Mouse (Mus musculus) thymus, postnatal 36 days (tissue): ENCODE data around the gene Olfr786.

Experiments used
- DNase-seq, 2 experiments: peaks; one replicate each; pipeline ENCODE4 v3.0.0; 2022; ENCODE audit warnings: mixed read lengths in 2 of 2

Olfr786 gene

GRCm38 (mm10) chr10:129427006-129427405, at the start of gene Olfr786:
TSS of gene Olfr786 (plus strand) at chr10:129427306.
- no peak for DNase-seq

DNA sequence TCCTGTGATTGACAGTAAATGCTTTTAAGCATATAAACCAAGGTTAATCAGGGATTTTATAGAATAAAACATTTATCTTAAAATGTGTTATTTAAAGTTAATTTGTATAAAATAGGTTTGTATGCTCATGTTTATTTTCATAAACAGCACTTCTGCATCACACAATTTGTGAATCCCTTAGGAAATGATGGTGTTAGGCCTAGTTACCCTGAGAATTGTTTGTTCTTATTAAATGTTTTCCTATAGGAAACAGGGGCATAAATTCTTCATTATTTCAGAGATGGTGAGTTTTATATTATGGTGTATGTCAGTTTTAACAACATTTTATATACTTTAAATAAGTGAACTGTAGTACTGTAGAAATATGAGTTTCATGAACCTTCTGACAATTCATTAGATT, 43.3 kb upstream of the Olfr786 start, which contains the start of gene Olfr784:
Gene Olfr784 (plus strand): TSS at position 301 of the 400 bp plus-strand sequence.
- no peak for DNase-seq

DNA sequence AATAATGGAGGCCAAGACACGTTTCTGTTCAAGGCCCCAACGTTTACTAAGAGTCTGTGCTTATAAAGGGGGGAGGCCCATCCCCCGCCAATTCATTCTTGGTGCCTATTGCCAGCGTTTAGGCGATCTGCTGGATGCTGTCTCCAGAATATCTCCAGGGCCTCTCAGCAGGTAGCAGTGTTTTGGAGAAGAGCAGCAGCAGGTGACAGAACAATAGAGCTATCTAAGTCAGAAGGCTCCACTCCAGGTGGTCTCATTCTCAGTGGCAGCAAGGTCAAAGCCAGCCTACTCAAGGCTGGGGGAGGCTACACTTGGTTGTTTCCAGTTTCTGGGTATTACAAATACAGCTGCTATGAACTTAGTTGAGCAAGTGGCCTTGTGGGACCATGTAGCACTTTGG, 26.2 kb upstream of the Olfr786 start:
- DNase-seq = no peak

DNA sequence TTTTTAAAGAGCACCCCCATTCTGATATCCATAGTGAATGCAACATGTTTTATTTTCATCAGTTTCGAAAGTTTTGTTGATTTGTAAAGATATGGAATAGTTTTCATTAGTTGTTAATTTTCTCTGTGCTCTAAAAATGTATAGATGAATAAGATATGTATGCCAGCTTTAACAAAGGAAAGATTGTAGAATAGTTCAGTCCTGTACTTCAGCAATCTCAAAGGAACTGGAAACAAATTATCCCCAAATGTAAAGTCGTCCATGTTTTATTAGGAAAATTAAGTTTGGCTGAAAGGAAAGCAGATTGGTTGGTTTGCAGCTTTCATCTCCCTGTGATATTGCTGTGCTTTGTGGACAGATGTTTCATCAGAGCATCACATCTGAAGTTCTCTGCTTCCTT, 22.0 kb upstream of the Olfr786 start, which contains the start of gene Olfr785:
Gene Olfr785 (plus strand): TSS at position 301 of the 400 bp plus-strand sequence.
- DNase-seq = no peak

- no peak for DNase-seq
Measured at GRCm38 (mm10) chr10:129461562-129461961, 34.5 kb downstream of the Olfr786 start, which contains the start of gene Olfr787. TSS of gene Olfr787 (plus strand) at chr10:129461862.

- no peak for DNase-seq
Measured at GRCm38 (mm10) chr10:129470698-129471097, 43.6 kb downstream of the Olfr786 start, which contains the start of gene Olfr788. TSS of gene Olfr788 (plus strand) at chr10:129470998.

- DNase-seq = no peak
Measured at GRCm38 (mm10) chr10:129473256-129473655, 46.1 kb downstream of the Olfr786 start.

DNA sequence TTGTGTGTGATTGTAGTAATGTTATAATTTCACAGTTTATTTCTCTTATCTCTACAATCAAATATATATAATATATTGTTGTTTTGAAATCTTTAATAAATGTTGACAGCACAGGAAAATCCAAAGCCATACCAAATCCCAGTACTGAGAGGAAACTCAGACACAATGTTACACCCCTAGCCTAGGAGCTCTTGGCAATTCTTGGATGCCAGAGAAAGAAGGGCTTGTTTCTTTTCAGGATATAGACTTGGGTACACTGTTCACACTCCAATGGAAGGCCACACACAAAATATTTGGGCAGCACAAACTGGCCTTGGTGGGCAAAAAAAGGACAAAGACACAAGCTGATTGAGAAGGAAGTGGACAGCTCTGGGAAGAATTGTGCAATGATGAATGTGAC, 46.6 kb downstream of the Olfr786 start:
- DNase-seq = no peak

- DNase-seq = no peak
Measured at GRCm38 (mm10) chr10:129484452-129484851, 57.3 kb downstream of the Olfr786 start, which contains the start of gene Olfr789. TSS of gene Olfr789 (plus strand) at chr10:129484752.
